Mouse (Mus musculus) testis, adult 2 months (tissue): ENCODE results near the gene Cyp2d40.

ENCODE experiments used
- CTCF ChIP-seq: fragments of 200-500 bp; IDR thresholded peaks from 2 replicates; pipeline ENCODE4 v1.5.1; 2012; ENCODE audit warnings: low read depth, mild to moderate bottlenecking, inconsistent platforms, low read length, moderate library complexity; ENCODE audit not compliant: control insufficient read depth, insufficient read depth, insufficient replicate concordance
- POLR2A ChIP-seq: fragments of 200-500 bp; IDR thresholded peaks from 2 replicates; pipeline ENCODE4 v1.6.1; 2012; ENCODE audit warnings: low read depth, mild to moderate bottlenecking, inconsistent platforms, low read length, moderate library complexity; ENCODE audit not compliant: control insufficient read depth

DNA sequence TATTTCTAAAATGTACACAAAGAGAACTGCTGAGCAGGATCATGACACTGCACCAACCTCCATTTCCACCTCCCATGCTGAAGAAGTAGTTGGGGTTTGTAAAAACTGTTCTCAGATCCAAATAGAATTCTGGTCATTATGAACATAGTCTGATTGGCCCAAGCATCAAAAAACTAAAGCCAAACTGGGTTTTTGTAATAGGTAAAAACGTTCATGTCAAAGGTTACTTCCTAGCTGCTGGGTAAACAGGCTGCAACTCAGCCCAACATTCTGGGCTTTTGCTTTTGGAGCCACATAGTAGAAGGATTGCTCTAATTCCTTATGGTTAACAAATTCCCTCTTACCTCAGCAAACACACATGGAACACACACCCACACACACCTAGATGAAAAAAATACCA is 15.8 kb downstream of the Cyp2d40 start:
- TF ChIP-seq POLR2A, result no peak
- no peak for TF ChIP-seq CTCF
